Mouse (Mus musculus) stomach, embryonic 16.5 days (tissue): ENCODE measurements around the gene Il2rg. TPM values are rescaled to one million over a fixed set of nuclear protein-coding genes. Genes with fewer than 3 reads are reported as not detected.

Source experiments
- ATAC-seq: fragments of 200-750 bp; cut with Nextera tagmentation; 2 replicates; pipeline ENCODE4 v1.8.0; 2017; ENCODE audit warnings: moderate number of reproducible peaks, moderate TSS enrichment; ENCODE audit not compliant: insufficient read depth, low FRiP score
- H3K27ac ChIP-seq: fragments of 300-500 bp; sonication (generic); 2 replicates; pipeline ENCODE4 v1.5.1; 2014; ENCODE audit warnings: low read length
- H3K27me3 ChIP-seq: fragments of 300-500 bp; sonication (generic); 2 replicates; pipeline ENCODE4 v1.6.1; 2014; ENCODE audit warnings: low read length, control low read depth, mixed read lengths; ENCODE audit not compliant: control insufficient read depth, insufficient read depth
- H3K36me3 ChIP-seq: fragments of 300-500 bp; sonication (generic); 2 replicates; pipeline ENCODE4 v1.6.1; 2014; ENCODE audit warnings: low read length; ENCODE audit not compliant: control insufficient read depth, insufficient read depth
- H3K4me1 ChIP-seq: fragments of 300-500 bp; sonication (generic); 2 replicates; pipeline ENCODE4 v1.6.1; 2014; ENCODE audit warnings: low read length, control low read depth, mixed read lengths; ENCODE audit not compliant: control insufficient read depth, insufficient read depth
- H3K4me2 ChIP-seq: fragments of 300-500 bp; sonication (generic); 2 replicates; pipeline ENCODE4 v1.6.1; 2014; ENCODE audit warnings: low read depth, low read length, mixed read lengths
- H3K4me3 ChIP-seq: fragments of 300-500 bp; sonication (generic); replicated peaks from 2 replicates; pipeline ENCODE4 v1.5.1; 2014; ENCODE audit warnings: mild to moderate bottlenecking, low read length
- H3K9ac ChIP-seq: fragments of 300-500 bp; sonication (generic); 2 replicates; pipeline ENCODE4 v1.6.1; 2014; ENCODE audit warnings: low read length
- H3K9me3 ChIP-seq: fragments of 300-500 bp; sonication (generic); replicated peaks from 2 replicates; pipeline ENCODE4 v1.6.1; 2016; ENCODE audit warnings: low read length, control low read depth; ENCODE audit not compliant: control insufficient read depth
- WGBS: fragments of 180-500 bp; shearing (Covaris S2); extraction: QIAGEN DNeasy Blood & Tissue Kit; methylation state at CpG from one replicate; pipeline ENCODE4 v1.1.7; 2014; 5-methylcytosine and 5-hydroxymethylcytosine counted together
- polyA plus RNA-seq: library from polyadenylated mRNA; unstranded; fragments of >200 nt; fragmentation: Nextera tagmentation; extraction: Ambion mirVana; gene quantifications from 2 replicates; pipeline ENCODE4 v1.2.1, GENCODE M21; 2015

The Il2rg gene
- polyA plus RNA-seq, 1 experiment from 2014 or later: 12.6 TPM

DNA sequence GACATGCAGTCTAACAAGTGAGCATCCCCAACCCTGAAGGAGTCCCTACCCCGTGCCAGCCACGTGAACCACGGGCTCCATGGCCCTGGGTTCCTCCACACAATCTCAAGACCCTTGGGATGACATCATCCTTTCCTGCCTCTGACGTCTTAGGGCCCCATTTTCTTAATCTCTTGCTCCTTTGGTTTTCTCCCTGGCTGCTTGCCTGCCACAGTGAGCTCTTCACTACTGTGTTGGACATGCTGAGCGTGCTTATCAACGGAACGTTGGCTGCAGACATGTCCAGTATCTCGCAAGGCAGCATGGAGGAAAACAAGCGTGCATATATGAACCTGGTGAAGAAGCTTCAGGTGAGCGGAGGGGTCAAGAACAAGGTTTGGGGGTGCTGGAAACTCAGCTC lies 22.1 kb upstream of the Il2rg start:
- no peaks in the 10 kb centered on the region for H3K4me1 ChIP-seq
- no peak overlapping the region for H3K4me3 ChIP-seq
- H3K27me3 ChIP-seq: no peaks in the 10 kb centered on the region; the same call in 1 of the 2 replicates
- no peak overlapping the region for H3K27ac ChIP-seq
- H3K36me3 ChIP-seq: no peaks in the 10 kb centered on the region
- WGBS: 89% methylated on average over 10 of the region's 10 CpGs
- ATAC-seq: no peak
- H3K9ac ChIP-seq: no peak overlapping the region
- no peaks in the 10 kb centered on the region for H3K9me3 ChIP-seq
- H3K4me2 ChIP-seq: no peak overlapping the region

DNA sequence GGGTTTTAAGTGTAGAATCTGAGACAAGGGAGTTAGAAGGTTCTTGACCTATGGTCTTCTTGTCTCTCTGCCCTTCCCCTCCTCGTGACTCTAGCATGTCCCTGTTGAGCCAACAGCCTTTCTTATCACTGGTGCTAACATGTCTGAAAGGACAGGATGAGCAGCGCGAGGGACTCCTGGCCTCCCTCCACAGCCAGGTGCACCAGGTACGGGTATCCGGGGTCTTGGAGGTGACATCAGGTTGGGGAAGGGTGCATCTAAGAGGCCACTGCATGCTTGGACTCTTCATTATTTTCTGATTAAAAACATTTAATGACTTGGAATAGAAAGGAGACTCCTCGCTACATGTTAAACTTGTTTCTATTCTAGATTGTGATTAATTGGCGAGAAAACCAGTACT lies 21.0 kb upstream of the Il2rg start:
- H3K4me2 ChIP-seq: no peak overlapping the region
- no peaks in the 10 kb centered on the region; the same call in 1 of the 2 replicates for H3K27me3 ChIP-seq
- no peaks in the 10 kb centered on the region for H3K9me3 ChIP-seq
- no peak overlapping the region for H3K9ac ChIP-seq
- H3K36me3 ChIP-seq: no peaks in the 10 kb centered on the region
- WGBS: 92% methylated on average over 7 of the region's 7 CpGs
- H3K4me1 ChIP-seq: no peaks in the 10 kb centered on the region
- ATAC-seq: no peak
- H3K4me3 ChIP-seq: no peak overlapping the region
- no peak overlapping the region for H3K27ac ChIP-seq

DNA sequence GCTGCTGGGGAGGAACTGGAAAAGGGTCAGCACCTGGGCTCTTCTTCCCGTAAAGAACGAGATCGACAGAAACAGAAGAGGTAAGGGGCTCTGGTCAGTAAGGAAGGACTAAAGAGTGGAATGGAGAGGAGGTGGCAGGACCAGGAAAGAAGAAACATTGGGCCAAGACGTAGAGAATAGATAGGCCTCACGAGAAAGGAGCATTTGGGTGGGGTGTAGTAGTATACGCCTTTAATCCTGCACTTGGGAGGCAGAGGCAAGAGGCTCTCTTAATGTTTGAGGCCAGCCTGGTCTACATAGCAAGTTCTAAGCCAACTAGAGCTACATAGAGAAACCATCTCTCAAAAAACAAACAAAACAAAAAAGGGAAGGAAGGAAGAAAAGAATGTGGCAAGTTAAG lies 20.4 kb upstream of the Il2rg start:
- WGBS: 90% methylated on average over 6 of the region's 6 CpGs
- Histone ChIP-seq H3K4me3 (no peak overlapping the region), H3K9ac (no peak overlapping the region), H3K27me3 (no peaks in the 10 kb centered on the region; the same call in 1 of the 2 replicates), H3K4me1 (no peaks in the 10 kb centered on the region), H3K36me3 (no peaks in the 10 kb centered on the region), H3K4me2 (no peak overlapping the region), H3K27ac (no peak overlapping the region), H3K9me3 (no peaks in the 10 kb centered on the region)
- ATAC-seq: no peak

GRCm38 (mm10) chrX:101287543-101287942 lies 19.5 kb upstream of the Il2rg start:
- no peak for ATAC-seq
- Histone ChIP-seq H3K9me3 (no peaks in the 10 kb centered on the region), H3K27ac (no peak overlapping the region), H3K4me1 (no peaks in the 10 kb centered on the region), H3K36me3 (no peaks in the 10 kb centered on the region), H3K9ac (no peak overlapping the region), H3K27me3 (no peaks in the 10 kb centered on the region; the same call in 1 of the 2 replicates), H3K4me2 (no peak overlapping the region), H3K4me3 (no peak overlapping the region)
- WGBS: 90% methylated on average over 3 of the region's 3 CpGs

GRCm38 (mm10) chrX:101285953-101286670 lies 18.1 kb upstream of the Il2rg start:
- Histone ChIP-seq H3K4me1 (no peaks in the 10 kb centered on the region), H3K36me3 (no peaks in the 10 kb centered on the region), H3K27me3 (no peaks in the 10 kb centered on the region), H3K9ac (no peak overlapping the region), H3K4me2 (no peak overlapping the region), H3K4me3 (no peak overlapping the region), H3K9me3 (no peaks in the 10 kb centered on the region), H3K27ac (no peak overlapping the region)
- 89% methylated on average over 14 of the region's 14 CpGs for WGBS
- ATAC-seq: no peak

GRCm38 (mm10) chrX:101285534-101285933 lies 17.5 kb upstream of the Il2rg start:
- no peaks in the 10 kb centered on the region for H3K36me3 ChIP-seq
- H3K4me3 ChIP-seq: no peak overlapping the region
- peak; percentile 33; the same call in 1 of the 2 replicates for ATAC-seq
- no peak overlapping the region for H3K9ac ChIP-seq
- 26% methylated on average over 6 of the region's 6 CpGs for WGBS
- no peak overlapping the region for H3K27ac ChIP-seq
- no peaks in the 10 kb centered on the region for H3K9me3 ChIP-seq
- no peaks in the 10 kb centered on the region for H3K27me3 ChIP-seq
- H3K4me2 ChIP-seq: no peak overlapping the region
- H3K4me1 ChIP-seq: no peaks in the 10 kb centered on the region

GRCm38 (mm10) chrX:101282813-101283212 lies 14.8 kb upstream of the Il2rg start:
- no peak for ATAC-seq
- no peaks in the 10 kb centered on the region for H3K27me3 ChIP-seq
- no peaks in the 10 kb centered on the region for H3K4me1 ChIP-seq
- no peak overlapping the region for H3K4me3 ChIP-seq
- no peak overlapping the region for H3K4me2 ChIP-seq
- H3K27ac ChIP-seq: no peak overlapping the region
- H3K9me3 ChIP-seq: no peaks in the 10 kb centered on the region
- H3K9ac ChIP-seq: no peak overlapping the region
- WGBS: 85% methylated on average over 6 of the region's 6 CpGs
- no peaks in the 10 kb centered on the region for H3K36me3 ChIP-seq

DNA sequence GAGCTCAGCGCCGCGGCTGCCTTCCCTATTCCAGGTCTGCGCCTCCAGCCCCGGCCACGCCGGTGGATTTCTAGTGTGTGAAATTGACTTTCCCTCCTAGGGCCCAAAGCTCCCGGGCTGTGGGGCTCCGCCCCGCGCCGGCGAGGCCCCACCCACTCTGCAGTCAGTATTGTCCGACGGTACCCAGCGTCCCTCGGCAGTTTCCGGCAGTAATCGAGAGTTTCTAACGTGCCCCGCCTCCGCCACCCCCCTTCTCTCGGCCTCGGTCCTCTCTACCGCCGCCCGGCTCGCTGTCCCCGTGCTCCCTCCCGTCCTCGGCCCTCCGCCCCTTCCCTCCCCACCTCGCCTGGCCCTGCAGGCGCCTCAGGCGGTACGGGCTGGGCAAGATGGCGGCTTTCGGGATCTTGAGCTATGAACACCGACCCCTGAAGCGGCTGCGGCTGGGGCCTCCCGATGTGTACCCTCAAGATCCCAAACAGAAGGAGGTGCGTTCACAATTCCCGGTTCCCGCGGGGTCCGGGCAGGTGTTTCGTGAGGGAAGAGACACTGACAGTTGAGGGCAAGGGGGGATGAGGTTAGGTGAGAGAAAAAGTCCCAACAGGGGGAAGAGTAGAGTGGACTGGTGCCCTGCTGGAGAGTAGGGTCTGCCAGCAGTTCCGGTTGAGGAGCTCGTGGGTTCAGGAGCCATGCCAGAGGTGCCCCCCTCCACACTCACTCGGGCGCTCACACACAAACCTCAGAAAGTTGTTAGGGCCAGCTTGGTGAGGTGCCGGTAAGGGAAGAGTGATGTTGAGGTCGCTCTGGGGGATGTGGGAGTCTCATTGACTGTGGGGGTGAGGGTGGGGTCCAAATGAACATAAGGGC lies 6.1 kb upstream of the Il2rg start, which contains the start of gene Med12:
Gene Med12, plus strand, starts transcription at position 156 of the 864 bp plus-strand sequence.
- peak within 1 kb of the TSS; percentile 63 for H3K4me3 ChIP-seq
- H3K4me1 ChIP-seq: no peaks in the 10 kb centered on the region
- H3K36me3 ChIP-seq: no peaks in the 10 kb centered on the region
- ATAC-seq: peak; percentile 98
- peak within 1 kb of the TSS; percentile 81 for H3K9ac ChIP-seq
- no peaks in the 10 kb centered on the region for H3K9me3 ChIP-seq
- peak within 1 kb of the TSS; percentile 54 for H3K4me2 ChIP-seq
- 17% methylated on average over 49 of the region's 54 CpGs for WGBS
- H3K27ac ChIP-seq: peak within 1 kb of the TSS; percentile 67
- H3K27me3 ChIP-seq: no peaks in the 10 kb centered on the region; the same call in 1 of the 2 replicates

DNA sequence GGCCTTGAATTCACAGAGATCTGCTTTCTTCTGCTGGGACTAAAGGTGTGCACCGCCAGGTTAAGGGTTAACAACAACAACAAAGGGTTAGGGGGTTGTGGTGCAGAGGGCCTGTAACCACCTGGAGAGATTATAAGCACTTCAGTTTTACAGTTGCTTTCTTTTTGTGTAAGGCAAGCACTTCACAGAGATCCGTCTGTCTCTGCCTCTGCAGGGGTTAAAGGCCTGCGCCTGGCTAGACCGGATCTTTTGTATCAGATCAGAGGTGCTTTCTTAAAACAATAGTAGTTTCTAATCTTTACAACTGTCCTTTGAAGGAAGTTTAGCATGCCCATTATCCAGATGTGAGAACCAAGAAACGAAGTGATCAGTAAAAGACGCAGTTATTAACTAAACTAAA lies 5.4 kb upstream of the Il2rg start:
- Histone ChIP-seq H3K9ac (peak overlapping the region; percentile 40), H3K4me2 (peak overlapping the region; percentile 52), H3K4me1 (no peaks in the 10 kb centered on the region), H3K27ac (no peak overlapping the region; the same call in 1 of the 2 replicates), H3K36me3 (no peaks in the 10 kb centered on the region), H3K27me3 (peaks cover 3% of the 10 kb centered on the region; the same call in 1 of the 2 replicates), H3K9me3 (no peaks in the 10 kb centered on the region), H3K4me3 (peak overlapping the region; percentile 63)
- 27% methylated on average over 6 of the region's 6 CpGs for WGBS
- ATAC-seq: no peak
